Mouse (Mus musculus): ENCODE results near the gene Angel2. TPM values are rescaled to one million over a fixed set of nuclear protein-coding genes. Genes with fewer than 3 reads are reported as not detected.

Gene Angel2
- total and polyA plus RNA-seq, 3 experiments = 25.1 to 33.7 TPM; not detected in 1

GRCm38 (mm10) chr1:190911415-190912123 is 13.3 kb upstream of the Angel2 start, which contains the start of gene Rps6kc1 (continued):
- TF ChIP-seq JUND (IDR thresholded peaks at IDR 0.05; ENCODE audit: low read depth, low read length) (no peak), MXI1 (IDR thresholded peaks at IDR 0.05; ENCODE audit: low read depth, low read length) (peak; percentile 93), MAX (IDR thresholded peaks at IDR 0.05; ENCODE audit: low read length) (0 out of 2 replicates have a peak, but pooled peaks have one; percentile 28), KAT2A (conservative IDR thresholded peaks at IDR 0.05; ENCODE audit: low read depth, low read length) (peak; percentile 68; the same call in 1 of the 2 replicates), MAZ (IDR thresholded peaks at IDR 0.05; ENCODE audit: low read depth, low read length) (peak; percentile 90; the same call in 1 of the 2 replicates), SIN3A (IDR thresholded peaks at IDR 0.05; ENCODE audit: low read length) (peak; percentile 95), HCFC1 (IDR thresholded peaks at IDR 0.05; ENCODE audit: low read depth, low read length) (peak; percentile 89), ZNF384 (IDR thresholded peaks at IDR 0.05; ENCODE audit: low read depth, low read length) (no peak), MEF2A (IDR thresholded peaks at IDR 0.05; ENCODE audit: extremely low read depth, insufficient replicate concordance, low read depth, low read length, poor library complexity, severe bottlenecking) (no peak), GABPA (IDR thresholded peaks at IDR 0.05; ENCODE audit: low read depth, low read length) (no peak), ZC3H11A (IDR thresholded peaks at IDR 0.05; ENCODE audit: low read depth, low read length) (no peak), ZMIZ1 (IDR thresholded peaks at IDR 0.05; ENCODE audit: low read depth, low read length) (peak; percentile 51; the same call in 1 of the 2 replicates), MAFK (IDR thresholded peaks at IDR 0.05; ENCODE audit: borderline replicate concordance, low read depth, low read length) (no peak), CHD2 (IDR thresholded peaks at IDR 0.05; ENCODE audit: low read length) (peak; percentile 44; the same call in 1 of the 2 replicates), NELFE (IDR thresholded peaks at IDR 0.05; ENCODE audit: low read depth, low read length) (peak; percentile 89), POLR2AphosphoS5 (IDR thresholded peaks at IDR 0.05; ENCODE audit: borderline replicate concordance, low read depth, low read length) (no peak), CHD1 (IDR thresholded peaks at IDR 0.05; ENCODE audit: low read depth, low read length) (no peak), MYC (IDR thresholded peaks at IDR 0.05; ENCODE audit: low read depth, low read length) (peak; percentile 61; the same call in 1 of the 2 replicates), TAL1 (IDR thresholded peaks at IDR 0.05; ENCODE audit: low read length) (no peak), POLR2AphosphoS2 (IDR thresholded peaks at IDR 0.05; ENCODE audit: low read length) (peak; percentile 80)

- peaks cover 13% of the 10 kb centered on the region for H3K79me2 ChIP-seq (ENCODE audit: control insufficient read depth, insufficient read depth, low read length, poor library complexity)
- no peak overlapping the region for H3K27ac ChIP-seq (ENCODE audit: control insufficient read depth, low read depth, low read length)
- peak overlapping the region in 1 of 2 experiments; percentile 80; a peak in 2 of 4 replicates for H3K4me3 ChIP-seq (ENCODE audit: control insufficient read depth in 1 of 2, insufficient read depth in 1 of 2, low read depth in 2 of 2, low read length in 2 of 2)
- H3K9me3 ChIP-seq (replicated peaks; ENCODE audit: insufficient read depth, low read length) = no peaks in the 10 kb centered on the region
- TF ChIP-seq ETS1 (IDR thresholded peaks at IDR 0.05; ENCODE audit: low read depth, low read length) (no peak), RAD21 (IDR thresholded peaks at IDR 0.05; ENCODE audit: low read depth, low read length) (peak; percentile 60), GATA1 (IDR thresholded peaks at IDR 0.05; ENCODE audit: low read depth, low read length) (no peak), MXI1 (IDR thresholded peaks at IDR 0.05; ENCODE audit: low read depth, low read length) (no peak), CHD2 (IDR thresholded peaks at IDR 0.05; ENCODE audit: low read length) (no peak), SIN3A (IDR thresholded peaks at IDR 0.05; ENCODE audit: low read length) (0 out of 2 replicates have a peak, but pooled peaks have one; percentile 28), POLR2A (IDR thresholded peaks at IDR 0.05; ENCODE audit: control insufficient read depth in 1 of 2, insufficient read depth in 1 of 2, low read depth in 1 of 2, low read length in 2 of 2, poor library complexity in 1 of 2) (no peak), E2F4 (IDR thresholded peaks at IDR 0.05; ENCODE audit: borderline replicate concordance, low read depth, low read length) (no peak), ZKSCAN1 (IDR thresholded peaks at IDR 0.05; ENCODE audit: low read depth, low read length) (no peak), MYC (IDR thresholded peaks at IDR 0.05; ENCODE audit: low read depth, low read length) (no peak), RCOR1 (IDR thresholded peaks at IDR 0.05; ENCODE audit: low read depth, low read length) (0 out of 2 replicates have a peak, but pooled peaks have one; percentile 13), TBP (IDR thresholded peaks at IDR 0.05; ENCODE audit: low read depth, low read length) (no peak), SMC3 (IDR thresholded peaks at IDR 0.05; ENCODE audit: low read depth, low read length) (peak; percentile 60), CHD1 (IDR thresholded peaks at IDR 0.05; ENCODE audit: low read depth, low read length) (no peak), MEF2A (IDR thresholded peaks at IDR 0.05; ENCODE audit: extremely low read depth, insufficient replicate concordance, low read depth, low read length, poor library complexity, severe bottlenecking) (no peak), POLR2AphosphoS2 (IDR thresholded peaks at IDR 0.05; ENCODE audit: low read length) (no peak), EP300 (IDR thresholded peaks at IDR 0.05; ENCODE audit: low read depth in 1 of 2, low read length in 2 of 2) (no peak), MAX (IDR thresholded peaks at IDR 0.05; ENCODE audit: low read length) (no peak), JUND (IDR thresholded peaks at IDR 0.05; ENCODE audit: low read depth, low read length) (no peak), POLR2AphosphoS5 (IDR thresholded peaks at IDR 0.05; ENCODE audit: borderline replicate concordance, low read depth, low read length) (no peak), ZC3H11A (IDR thresholded peaks at IDR 0.05; ENCODE audit: low read depth, low read length) (peak; percentile 27; the same call in 1 of the 2 replicates), CTCF (IDR thresholded peaks at IDR 0.05 in 2 of 3, conservative IDR thresholded peaks at IDR 0.05 in 1 of 3; ENCODE audit: control insufficient read depth in 1 of 3, insufficient read depth in 1 of 3, low read depth in 2 of 3, low read length in 3 of 3, poor library complexity in 1 of 3, severe bottlenecking in 1 of 3) (peak; percentile 21 to 59 (median 38); a peak in 4 of 6 replicates)
- no peak overlapping the region for H3K9ac ChIP-seq (ENCODE audit: control insufficient read depth, low read depth, low read length, poor library complexity, severe bottlenecking)
- H3K36me3 ChIP-seq (ENCODE audit: control insufficient read depth in 1 of 2, insufficient read depth in 2 of 2, low read length in 2 of 2) = peaks cover 0 to 10% of the 10 kb centered on the region in 2 experiments; a peak in 3 of 4 replicates
- DNase-seq (ENCODE audit: low read depth, low spot score) = peak; percentile 69
- H3K27me3 ChIP-seq (ENCODE audit: control insufficient read depth in 1 of 2, insufficient read depth in 2 of 2, low read length in 2 of 2) = no peaks in the 10 kb centered on the region
- H3K4me1 ChIP-seq (ENCODE audit: control insufficient read depth in 1 of 2, insufficient read depth in 2 of 2, low read length in 2 of 2) = peaks cover 0 to 12% of the 10 kb centered on the region in 2 experiments
Observed at GRCm38 (mm10) chr1:190912623-190913022, 12.3 kb upstream of the Angel2 start.

Data from MEL (cell line).